Mouse (Mus musculus) layer of hippocampus, adult 2 months (tissue): ENCODE results near the gene Actr3. TPM values are rescaled to one million over a fixed set of nuclear protein-coding genes. Genes with fewer than 3 reads are reported as not detected.
"Not testable (repeated sequence)": the region's sequence is repeated elsewhere in the genome, so short reads cannot be mapped to it uniquely, and the experiment has no call there.

Experiments used
- DNase-seq, 2 experiments: peaks; one replicate each; pipeline ENCODE4 v3.0.0; 2022; ENCODE audit warnings: low spot score in 2 of 2
- H3K27ac ChIP-seq: fragments of 200-600 bp; 2 replicates; pipeline ENCODE4 v1.8.1; 2022
- H3K4me3 ChIP-seq: fragments of 200-600 bp; 2 replicates; pipeline ENCODE4 v1.8.1; 2022; ENCODE audit warnings: mild to moderate bottlenecking
- CTCF ChIP-seq: fragments of 200-600 bp; conservative IDR thresholded peaks from 2 replicates; pipeline ENCODE4 v1.8.1; 2022; ENCODE audit warnings: antibody characterized with exemption, mild to moderate bottlenecking, moderate library complexity
- total RNA-seq, 2 experiments: library from RNA; stranded (reverse); gene quantifications; 2 replicates each; pipeline ENCODE4 v1.2.3; 2021

The Actr3 gene
- total RNA-seq, 2 experiments from 2014 or later = 352 to 359 TPM

- TF ChIP-seq CTCF = no peak
- peak overlapping the region; percentile 11; the same call in 1 of the 2 replicates for H3K4me3 ChIP-seq
- DNase-seq = no peak
- H3K27ac ChIP-seq = no peak overlapping the region
Measured at GRCm38 (mm10) chr1:125431286-125431685, 4.2 kb downstream of the Actr3 start.

GRCm38 (mm10) chr1:125430737-125431136 is 4.8 kb downstream of the Actr3 start:
- DNase-seq = no peak
- H3K4me3 ChIP-seq = no peak overlapping the region
- no peak for TF ChIP-seq CTCF
- H3K27ac ChIP-seq = peak overlapping the region; percentile 9; the same call in 1 of the 2 replicates

GRCm38 (mm10) chr1:125429984-125430383 is 5.5 kb downstream of the Actr3 start:
- DNase-seq = no peak
- TF ChIP-seq CTCF = no peak
- Histone ChIP-seq H3K4me3 (no peak overlapping the region), H3K27ac (no peak overlapping the region)

GRCm38 (mm10) chr1:125428315-125428714 is 7.2 kb downstream of the Actr3 start:
- no peak for TF ChIP-seq CTCF
- DNase-seq = no peak
- Histone ChIP-seq H3K27ac (no peak overlapping the region), H3K4me3 (no peak overlapping the region)

- Histone ChIP-seq H3K4me3 (no peak overlapping the region), H3K27ac (no peak overlapping the region)
- no peak for TF ChIP-seq CTCF
- no peak for DNase-seq
Measured at GRCm38 (mm10) chr1:125426387-125427045, 9.0 kb downstream of the Actr3 start.

GRCm38 (mm10) chr1:125419906-125420305 is 15.6 kb downstream of the Actr3 start:
- Histone ChIP-seq H3K4me3 (no peak overlapping the region), H3K27ac (no peak overlapping the region)
- no peak for DNase-seq
- no peak for TF ChIP-seq CTCF

- DNase-seq = no peak
- TF ChIP-seq CTCF = no peak
- Histone ChIP-seq H3K4me3 (no peak overlapping the region), H3K27ac (no peak overlapping the region)
Measured at GRCm38 (mm10) chr1:125418732-125419131, 16.8 kb downstream of the Actr3 start.

GRCm38 (mm10) chr1:125407220-125407619 is 28.3 kb downstream of the Actr3 start:
- no peak for TF ChIP-seq CTCF
- no peak for DNase-seq
- Histone ChIP-seq H3K27ac (no peak overlapping the region), H3K4me3 (no peak overlapping the region)

GRCm38 (mm10) chr1:125395391-125395790 is 40.1 kb downstream of the Actr3 start:
- H3K4me3 ChIP-seq = no peak overlapping the region
- no peak overlapping the region for H3K27ac ChIP-seq
- no peak for DNase-seq
- TF ChIP-seq CTCF = no peak

GRCm38 (mm10) chr1:125393324-125393723 is 42.2 kb downstream of the Actr3 start:
- not testable (repeated sequence) for H3K4me3 ChIP-seq, DNase-seq, H3K27ac ChIP-seq

GRCm38 (mm10) chr1:125390065-125390754 is 45.3 kb downstream of the Actr3 start:
- H3K27ac ChIP-seq, H3K4me3 ChIP-seq, DNase-seq: not testable (repeated sequence)

GRCm38 (mm10) chr1:125389634-125390033 is 45.9 kb downstream of the Actr3 start:
- DNase-seq, H3K4me3 ChIP-seq, H3K27ac ChIP-seq: not testable (repeated sequence)

GRCm38 (mm10) chr1:125388370-125388769 is 47.2 kb downstream of the Actr3 start:
- Histone ChIP-seq H3K27ac (no peak overlapping the region), H3K4me3 (no peak overlapping the region)
- TF ChIP-seq CTCF = no peak
- no peak for DNase-seq

- no peak for TF ChIP-seq CTCF
- peak in 1 of 2 experiments; percentile 13 for DNase-seq
- Histone ChIP-seq H3K27ac (no peak overlapping the region), H3K4me3 (no peak overlapping the region)
Measured at GRCm38 (mm10) chr1:125386217-125386616, 49.3 kb downstream of the Actr3 start.
